Mouse (Mus musculus) small intestine, adult 10 weeks (tissue): ENCODE data around the gene Clrn3. TPM values are rescaled to one million over a fixed set of nuclear protein-coding genes. Genes with fewer than 3 reads are reported as not detected.

Experiments
- polyA plus RNA-seq: library from polyadenylated mRNA; stranded (reverse); fragments of 350-450 nt; fragmentation: Illumina TruSeq; extraction: RNeasy Lipid Tissue Mini Kit (QIAGEN cat#74804); gene quantifications from one replicate; pipeline ENCODE4 v1.2.3, GENCODE M21; 2014; ENCODE audit warnings: low replicate concordance

Clrn3 gene
- polyA plus RNA-seq, result 194 TPM

GRCm38 (mm10) chr7:135528515-135528914 lies at the start of gene Clrn3:
TSS of gene Clrn3 (minus strand) at chr7:135528654.

GRCm38 (mm10) chr7:135537341-135537901 lies 9.0 kb upstream of the Clrn3 start, which contains the start of gene Ptpre:
TSS of gene Ptpre (plus strand) at chr7:135537481.

Other genes with a start within 250 kb of the Clrn3 start
- gene Foxi2, start 118.3 kb downstream of the Clrn3 start, polyA plus RNA-seq, result not detected
- gene Ptpre, start 8.8 kb upstream of the Clrn3 start, polyA plus RNA-seq, result 6.3 TPM
- gene Mki67, start 187.7 kb upstream of the Clrn3 start, polyA plus RNA-seq, result 48.6 TPM